Mouse (Mus musculus) adrenal gland (tissue): Measurements from ENCODE around the gene Pde8a.

Experiments used
- intact Hi-C: fragments of 180-260 bp; cut with DNase I; formaldehyde crosslinking; loops from one replicate; pipeline ENCODE4 v1.15.1; 2025

Pde8a gene

GRCm38 (mm10) chr7:81372337-81372920, 159.0 kb downstream of the Pde8a start:
- intact Hi-C loops: no loop called here

- intact Hi-C loops: no loop called here
Observed at GRCm38 (mm10) chr7:81379363-81379762, 166.0 kb downstream of the Pde8a start.
